Mouse (Mus musculus): ENCODE measurements around the gene Krt87. TPM values are rescaled to one million over a fixed set of nuclear protein-coding genes. Genes with fewer than 3 reads are reported as not detected.

Gene Krt87
- polyA plus RNA-seq, 1 experiment from 2014 or later = 1.0 TPM

- no peak overlapping the region for H3K4me2 ChIP-seq (ENCODE audit: low read length)
- no peak overlapping the region for H3K9ac ChIP-seq (ENCODE audit: low read depth, low read length)
- no peaks in the 10 kb centered on the region for H3K36me3 ChIP-seq (ENCODE audit: control insufficient read depth, insufficient read depth, low read length)
- H3K27me3 ChIP-seq (replicated peaks; ENCODE audit: control insufficient read depth, insufficient read depth, low read length) = peaks cover 16% of the 10 kb centered on the region
- H3K4me1 ChIP-seq (ENCODE audit: control insufficient read depth, insufficient read depth, low read depth, low read length) = peaks cover 3% of the 10 kb centered on the region; the same call in 1 of the 2 replicates
- no peak overlapping the region for H3K27ac ChIP-seq (ENCODE audit: low read depth, low read length)
- 78% methylated on average over 4 of the region's 4 CpGs for WGBS
- H3K4me3 ChIP-seq (ENCODE audit: low read length) = no peak overlapping the region
- H3K9me3 ChIP-seq (ENCODE audit: control insufficient read depth, low read length) = no peaks in the 10 kb centered on the region
- ATAC-seq = no peak
Observed at GRCm38 (mm10) chr15:101440837-101441236, 2.2 kb upstream of the Krt87 start.

- no peak overlapping the region for H3K27ac ChIP-seq (ENCODE audit: low read depth, low read length)
- H3K9ac ChIP-seq (ENCODE audit: low read depth, low read length) = no peak overlapping the region
- H3K36me3 ChIP-seq (ENCODE audit: control insufficient read depth, insufficient read depth, low read length) = no peaks in the 10 kb centered on the region
- no peaks in the 10 kb centered on the region for H3K9me3 ChIP-seq (ENCODE audit: control insufficient read depth, low read length)
- 94% methylated on average over 4 of the region's 7 CpGs for WGBS
- H3K4me3 ChIP-seq (ENCODE audit: low read length) = no peak overlapping the region
- H3K4me2 ChIP-seq (ENCODE audit: low read length) = no peak overlapping the region
- H3K27me3 ChIP-seq (replicated peaks; ENCODE audit: control insufficient read depth, insufficient read depth, low read length) = peaks cover 16% of the 10 kb centered on the region
- H3K4me1 ChIP-seq (ENCODE audit: control insufficient read depth, insufficient read depth, low read depth, low read length) = peaks cover 3% of the 10 kb centered on the region; the same call in 1 of the 2 replicates
- no peak for ATAC-seq
Observed at GRCm38 (mm10) chr15:101436611-101437010, 2.0 kb downstream of the Krt87 start.

GRCm38 (mm10) chr15:101424914-101425313, 13.7 kb downstream of the Krt87 start:
- Histone ChIP-seq H3K9ac (ENCODE audit: low read depth, low read length) (no peak overlapping the region), H3K27ac (ENCODE audit: low read depth, low read length) (no peak overlapping the region), H3K27me3 (replicated peaks; ENCODE audit: control insufficient read depth, insufficient read depth, low read length) (no peaks in the 10 kb centered on the region), H3K4me3 (ENCODE audit: low read length) (no peak overlapping the region), H3K9me3 (ENCODE audit: control insufficient read depth, low read length) (no peaks in the 10 kb centered on the region), H3K4me1 (ENCODE audit: control insufficient read depth, insufficient read depth, low read depth, low read length) (no peaks in the 10 kb centered on the region), H3K4me2 (ENCODE audit: low read length) (no peak overlapping the region), H3K36me3 (ENCODE audit: control insufficient read depth, insufficient read depth, low read length) (no peaks in the 10 kb centered on the region)
- 28% methylated on average over 5 of the region's 5 CpGs for WGBS
- ATAC-seq = no peak

GRCm38 (mm10) chr15:101420903-101421302, 17.7 kb downstream of the Krt87 start:
- WGBS = 62% methylated on average over 6 of the region's 6 CpGs
- no peak overlapping the region for H3K9ac ChIP-seq (ENCODE audit: low read depth, low read length)
- no peaks in the 10 kb centered on the region for H3K27me3 ChIP-seq (replicated peaks; ENCODE audit: control insufficient read depth, insufficient read depth, low read length)
- ATAC-seq = no peak
- no peak overlapping the region for H3K4me3 ChIP-seq (ENCODE audit: low read length)
- no peaks in the 10 kb centered on the region for H3K9me3 ChIP-seq (ENCODE audit: control insufficient read depth, low read length)
- no peaks in the 10 kb centered on the region for H3K4me1 ChIP-seq (ENCODE audit: control insufficient read depth, insufficient read depth, low read depth, low read length)
- no peaks in the 10 kb centered on the region for H3K36me3 ChIP-seq (ENCODE audit: control insufficient read depth, insufficient read depth, low read length)
- no peak overlapping the region for H3K27ac ChIP-seq (ENCODE audit: low read depth, low read length)
- H3K4me2 ChIP-seq (ENCODE audit: low read length) = no peak overlapping the region

- ATAC-seq = no peak
- H3K9ac ChIP-seq (ENCODE audit: low read depth, low read length) = no peak overlapping the region
- 81% methylated on average over 4 of the region's 4 CpGs for WGBS
Observed at GRCm38 (mm10) chr15:101418950-101419349, 19.7 kb downstream of the Krt87 start.

GRCm38 (mm10) chr15:101414807-101415565, 23.6 kb downstream of the Krt87 start:
- Histone ChIP-seq H3K4me1 (ENCODE audit: control insufficient read depth, insufficient read depth, low read depth, low read length) (no peaks in the 10 kb centered on the region), H3K36me3 (ENCODE audit: control insufficient read depth, insufficient read depth, low read length) (no peaks in the 10 kb centered on the region), H3K27me3 (replicated peaks; ENCODE audit: control insufficient read depth, insufficient read depth, low read length) (peaks cover 4% of the 10 kb centered on the region; the same call in 1 of the 2 replicates), H3K9ac (ENCODE audit: low read depth, low read length) (no peak overlapping the region), H3K27ac (ENCODE audit: low read depth, low read length) (no peak overlapping the region), H3K4me2 (ENCODE audit: low read length) (no peak overlapping the region), H3K4me3 (ENCODE audit: low read length) (no peak overlapping the region), H3K9me3 (ENCODE audit: control insufficient read depth, low read length) (no peaks in the 10 kb centered on the region)
- WGBS = 40% methylated on average over 10 of the region's 11 CpGs
- no peak for ATAC-seq

More at GRCm38 (mm10) chr15:101418950-101419349, 19.7 kb downstream of the Krt87 start:
- Histone ChIP-seq H3K9me3 (ENCODE audit: control insufficient read depth, low read length) (no peaks in the 10 kb centered on the region), H3K36me3 (ENCODE audit: control insufficient read depth, insufficient read depth, low read length) (no peaks in the 10 kb centered on the region), H3K4me3 (ENCODE audit: low read length) (no peak overlapping the region), H3K4me2 (ENCODE audit: low read length) (no peak overlapping the region), H3K4me1 (ENCODE audit: control insufficient read depth, insufficient read depth, low read depth, low read length) (no peaks in the 10 kb centered on the region), H3K27me3 (replicated peaks; ENCODE audit: control insufficient read depth, insufficient read depth, low read length) (no peaks in the 10 kb centered on the region), H3K27ac (ENCODE audit: low read depth, low read length) (no peak overlapping the region)

- Histone ChIP-seq H3K4me3 (ENCODE audit: low read length) (no peak overlapping the region), H3K4me2 (ENCODE audit: low read length) (no peak overlapping the region), H3K9me3 (ENCODE audit: control insufficient read depth, low read length) (no peaks in the 10 kb centered on the region), H3K9ac (ENCODE audit: low read depth, low read length) (no peak overlapping the region), H3K27me3 (replicated peaks; ENCODE audit: control insufficient read depth, insufficient read depth, low read length) (peaks cover 4% of the 10 kb centered on the region; the same call in 1 of the 2 replicates), H3K36me3 (ENCODE audit: control insufficient read depth, insufficient read depth, low read length) (no peaks in the 10 kb centered on the region), H3K27ac (ENCODE audit: low read depth, low read length) (no peak overlapping the region), H3K4me1 (ENCODE audit: control insufficient read depth, insufficient read depth, low read depth, low read length) (no peaks in the 10 kb centered on the region)
- 64% methylated on average over 7 of the region's 7 CpGs for WGBS
- ATAC-seq = no peak
Observed at GRCm38 (mm10) chr15:101413916-101414635, 24.5 kb downstream of the Krt87 start.

GRCm38 (mm10) chr15:101412188-101412587, 26.4 kb downstream of the Krt87 start:
- Histone ChIP-seq H3K9me3 (ENCODE audit: control insufficient read depth, low read length) (no peaks in the 10 kb centered on the region), H3K27ac (ENCODE audit: low read depth, low read length) (no peak overlapping the region), H3K4me2 (ENCODE audit: low read length) (no peak overlapping the region), H3K36me3 (ENCODE audit: control insufficient read depth, insufficient read depth, low read length) (no peaks in the 10 kb centered on the region), H3K4me3 (ENCODE audit: low read length) (no peak overlapping the region), H3K4me1 (ENCODE audit: control insufficient read depth, insufficient read depth, low read depth, low read length) (no peaks in the 10 kb centered on the region), H3K9ac (ENCODE audit: low read depth, low read length) (no peak overlapping the region), H3K27me3 (replicated peaks; ENCODE audit: control insufficient read depth, insufficient read depth, low read length) (peaks cover 4% of the 10 kb centered on the region; the same call in 1 of the 2 replicates)
- no peak for ATAC-seq
- 19% methylated on average over 28 of the region's 31 CpGs for WGBS

- Histone ChIP-seq H3K4me2 (ENCODE audit: low read length) (no peak within 1 kb of the TSS), H3K4me1 (ENCODE audit: control insufficient read depth, insufficient read depth, low read depth, low read length) (no peaks in the 10 kb centered on the region), H3K4me3 (ENCODE audit: low read length) (no peak within 1 kb of the TSS), H3K27ac (ENCODE audit: low read depth, low read length) (no peak within 1 kb of the TSS), H3K36me3 (ENCODE audit: control insufficient read depth, insufficient read depth, low read length) (no peaks in the 10 kb centered on the region), H3K27me3 (replicated peaks; ENCODE audit: control insufficient read depth, insufficient read depth, low read length) (peaks cover 4% of the 10 kb centered on the region; the same call in 1 of the 2 replicates), H3K9ac (ENCODE audit: low read depth, low read length) (no peak within 1 kb of the TSS), H3K9me3 (ENCODE audit: control insufficient read depth, low read length) (no peaks in the 10 kb centered on the region)
- WGBS = 70% methylated on average over 2 of the region's 2 CpGs
- ATAC-seq = no peak
Observed at GRCm38 (mm10) chr15:101410775-101411174, 27.8 kb downstream of the Krt87 start, which contains the start of gene Krt7. TSS of gene Krt7 (plus strand) at chr15:101411043.
